In genomic region chr1:136347140-136347539, GRCm38 (mm10) we compare ENCODE assay signal across 18 mouse cellular contexts. TPM values are rescaled to one million over a fixed set of nuclear protein-coding genes. Genes with fewer than 3 reads are reported as not detected.
A peak's percentile ranks its signal among the peaks of the same experiment; 100 is the strongest.
DNase-seq lines count a peak whose midpoint lies in the region; ATAC-seq and TF ChIP-seq lines count a peak whose summit lies in the region.
"Had no signal": no experiment of that assay in that cellular context is flagged by ENCODE, and none has a peak within 500 bp of the region (broad histone marks: within the 10 kb centered on the region; RNA-seq: fewer than 3 reads in every experiment).

No protein-coding gene starts in this region.

- no peaks in the 10 kb centered on the region for H3K36me3 ChIP-seq in midbrain, embryonic 11.5 days (ENCODE audit: control insufficient read depth, insufficient read depth, low read length)
- H3K36me3 ChIP-seq in midbrain, postnatal 0 days (ENCODE audit: insufficient read depth, low read length) = no peaks in the 10 kb centered on the region
- no peaks in the 10 kb centered on the region for H3K36me3 ChIP-seq in embryonic facial prominence, embryonic 13.5 days
- H3K36me3 ChIP-seq in liver, embryonic 12.5 days = no peaks in the 10 kb centered on the region
- H3K36me3 ChIP-seq: hindbrain, embryonic 12.5 days had no signal

- no peak overlapping the region for H3K27ac ChIP-seq in midbrain, embryonic 11.5 days (ENCODE audit: low read depth, low read length)
- no peak overlapping the region for H3K27ac ChIP-seq in midbrain, postnatal 0 days (ENCODE audit: low read depth, low read length)
- H3K27ac ChIP-seq in embryonic facial prominence, embryonic 13.5 days = no peak overlapping the region
- peak overlapping the region; percentile 98 for H3K27ac ChIP-seq in liver, embryonic 12.5 days
- H3K27ac ChIP-seq: forebrain, embryonic 13.5 days; macrophage had no signal

- DNase-seq in midbrain, embryonic 11.5 days (ENCODE audit: low spot score, missing footprints) = peak; percentile 69
- no peak for DNase-seq in midbrain, postnatal 0 days (ENCODE audit: low spot score)
- no peak for DNase-seq in kidney, adult 18-20 months
- DNase-seq in spleen, adult 18-20 months = no peak
- DNase-seq in kidney, postnatal 36 days = no peak
- DNase-seq: cerebellum, adult 11 months; gastrocnemius, postnatal 14 days; layer of hippocampus, postnatal 36 days; lung, adult 2 months; midbrain, embryonic 14.5 days; right cerebral cortex, adult 18-20 months; thymus, postnatal 25 days had no signal

- 51% methylated on average over 4 of the region's 4 CpGs for WGBS in midbrain, embryonic 11.5 days
- WGBS in midbrain, postnatal 0 days = 28% methylated on average over 4 of the region's 4 CpGs
- WGBS in embryonic facial prominence, embryonic 13.5 days = 33% methylated on average over 4 of the region's 4 CpGs
- WGBS in liver, embryonic 12.5 days (ENCODE audit: insufficient replicate concordance) = 19% methylated on average over 4 of the region's 4 CpGs

- no peak for TF ChIP-seq CTCF in midbrain, postnatal 0 days (IDR thresholded peaks at IDR 0.05)

- no peak overlapping the region for H3K9ac ChIP-seq in midbrain, embryonic 11.5 days (ENCODE audit: low read length)
- no peak overlapping the region for H3K9ac ChIP-seq in midbrain, postnatal 0 days (replicated peaks; ENCODE audit: low read length, poor library complexity, severe bottlenecking)
- no peak overlapping the region for H3K9ac ChIP-seq in embryonic facial prominence, embryonic 13.5 days
- H3K9ac ChIP-seq in liver, embryonic 12.5 days = peak overlapping the region; percentile 95

- peaks cover 17% of the 10 kb centered on the region for H3K4me1 ChIP-seq in midbrain, embryonic 11.5 days (ENCODE audit: control insufficient read depth, insufficient read depth, low read length)
- H3K4me1 ChIP-seq in midbrain, postnatal 0 days (ENCODE audit: insufficient read depth, low read length) = no peaks in the 10 kb centered on the region
- H3K4me1 ChIP-seq in embryonic facial prominence, embryonic 13.5 days = peaks cover 26% of the 10 kb centered on the region
- peaks cover 62% of the 10 kb centered on the region for H3K4me1 ChIP-seq in liver, embryonic 12.5 days

- H3K4me2 ChIP-seq in midbrain, embryonic 11.5 days = no peak overlapping the region
- H3K4me2 ChIP-seq in midbrain, postnatal 0 days (ENCODE audit: low read depth, low read length, poor library complexity, severe bottlenecking) = no peak overlapping the region
- H3K4me2 ChIP-seq in embryonic facial prominence, embryonic 13.5 days = 0 out of 2 replicates have a peak overlapping the region, but pooled peaks have one; percentile 93
- H3K4me2 ChIP-seq in liver, embryonic 12.5 days = peak overlapping the region; percentile 91

- ATAC-seq in midbrain, embryonic 11.5 days (ENCODE audit: low FRiP score) = no peak
- no peak for ATAC-seq in midbrain, postnatal 0 days (ENCODE audit: low FRiP score)
- no peak for ATAC-seq in embryonic facial prominence, embryonic 13.5 days (ENCODE audit: insufficient number of reproducible peaks, insufficient read depth, low FRiP score, low TSS enrichment, low read depth)
- peak; percentile 85 for ATAC-seq in liver, embryonic 12.5 days
- ATAC-seq: forebrain, embryonic 13.5 days; inflammation-experienced regulatory T-cells, adult 6 months had no signal

- no peaks in the 10 kb centered on the region for H3K9me3 ChIP-seq in midbrain, embryonic 11.5 days (ENCODE audit: control insufficient read depth, low read length)
- no peaks in the 10 kb centered on the region for H3K9me3 ChIP-seq in midbrain, postnatal 0 days (ENCODE audit: low read length)
- no peaks in the 10 kb centered on the region for H3K9me3 ChIP-seq in embryonic facial prominence, embryonic 13.5 days
- no peaks in the 10 kb centered on the region for H3K9me3 ChIP-seq in liver, embryonic 12.5 days (replicated peaks)
- H3K9me3 ChIP-seq: forebrain, embryonic 13.5 days; hindbrain, embryonic 12.5 days had no signal

- H3K4me3 ChIP-seq in midbrain, embryonic 11.5 days (ENCODE audit: low read depth, low read length) = no peak overlapping the region
- H3K4me3 ChIP-seq in midbrain, postnatal 0 days (ENCODE audit: low read depth, low read length) = no peak overlapping the region
- H3K4me3 ChIP-seq in embryonic facial prominence, embryonic 13.5 days = no peak overlapping the region
- peak overlapping the region; percentile 95 for H3K4me3 ChIP-seq in liver, embryonic 12.5 days

- no peaks in the 10 kb centered on the region; the same call in 1 of the 2 replicates for H3K27me3 ChIP-seq in midbrain, embryonic 11.5 days (ENCODE audit: control insufficient read depth, insufficient read depth, low read length)
- H3K27me3 ChIP-seq in midbrain, postnatal 0 days (ENCODE audit: insufficient read depth, low read length) = no peaks in the 10 kb centered on the region
- H3K27me3 ChIP-seq in embryonic facial prominence, embryonic 13.5 days = no peaks in the 10 kb centered on the region
- H3K27me3 ChIP-seq in liver, embryonic 12.5 days (replicated peaks) = peaks cover 19% of the 10 kb centered on the region
- H3K27me3 ChIP-seq: hindbrain, embryonic 12.5 days had no signal

RNA-seq across cellular contexts. Expression of gene Camsap2, which starts 1.2 kb away (rescaled TPM):
- 32.7 and 35.3 TPM in 2 replicates for polyA plus RNA-seq in midbrain, embryonic 11.5 days (2014; fragmentation: Nextera tagmentation; extraction: Ambion mirVana)
- total RNA-seq in midbrain, postnatal 0 days (2014; rRNA removed) = 137 and 143 TPM in 2 replicates
- 19.0 and 21.9 TPM in 2 replicates for polyA plus RNA-seq in midbrain, postnatal 0 days (2015; fragmentation: Nextera tagmentation; extraction: Ambion mirVana)
- 12.3 and 13.9 TPM in 2 replicates for polyA plus RNA-seq in embryonic facial prominence, embryonic 13.5 days (2015; fragmentation: Nextera tagmentation; extraction: Ambion mirVana)
- polyA plus RNA-seq in liver, embryonic 12.5 days (2016; fragmentation: Nextera tagmentation; extraction: Ambion mirVana) = 10.9 and 11.1 TPM in 2 replicates

Comparison
In these comparisons a context has a peak if more than half of its experiments do, and no peak if none do; other contexts are left out.
1. H3K4me2 ChIP-seq: peak in embryonic facial prominence, embryonic 13.5 days (single experiment) and liver, embryonic 12.5 days (single experiment); none in midbrain, embryonic 11.5 days (single experiment) and midbrain, postnatal 0 days (single experiment).